Mouse (Mus musculus) layer of hippocampus, adult 2 months (tissue): ENCODE measurements around the gene Skiv2l. TPM values are rescaled to one million over a fixed set of nuclear protein-coding genes. Genes with fewer than 3 reads are reported as not detected.
A peak's percentile ranks its signal among the peaks of the same experiment; 100 is the strongest.
"Not testable (repeated sequence)": the region's sequence is repeated elsewhere in the genome, so short reads cannot be mapped to it uniquely, and the experiment has no call there.

Experiments
- DNase-seq, 2 experiments: peaks; one replicate each; pipeline ENCODE4 v3.0.0; 2022; ENCODE audit warnings: low spot score in 2 of 2
- H3K27ac ChIP-seq: fragments of 200-600 bp; 2 replicates; pipeline ENCODE4 v1.8.1; 2022
- H3K4me3 ChIP-seq: fragments of 200-600 bp; 2 replicates; pipeline ENCODE4 v1.8.1; 2022; ENCODE audit warnings: mild to moderate bottlenecking
- CTCF ChIP-seq: fragments of 200-600 bp; conservative IDR thresholded peaks from 2 replicates; pipeline ENCODE4 v1.8.1; 2022; ENCODE audit warnings: antibody characterized with exemption, mild to moderate bottlenecking, moderate library complexity
- total RNA-seq, 2 experiments: library from RNA; stranded (reverse); gene quantifications; 2 replicates each; pipeline ENCODE4 v1.2.3; 2021

Skiv2l gene
- total RNA-seq, 2 experiments from 2014 or later: 75.1 to 78.3 TPM

DNA sequence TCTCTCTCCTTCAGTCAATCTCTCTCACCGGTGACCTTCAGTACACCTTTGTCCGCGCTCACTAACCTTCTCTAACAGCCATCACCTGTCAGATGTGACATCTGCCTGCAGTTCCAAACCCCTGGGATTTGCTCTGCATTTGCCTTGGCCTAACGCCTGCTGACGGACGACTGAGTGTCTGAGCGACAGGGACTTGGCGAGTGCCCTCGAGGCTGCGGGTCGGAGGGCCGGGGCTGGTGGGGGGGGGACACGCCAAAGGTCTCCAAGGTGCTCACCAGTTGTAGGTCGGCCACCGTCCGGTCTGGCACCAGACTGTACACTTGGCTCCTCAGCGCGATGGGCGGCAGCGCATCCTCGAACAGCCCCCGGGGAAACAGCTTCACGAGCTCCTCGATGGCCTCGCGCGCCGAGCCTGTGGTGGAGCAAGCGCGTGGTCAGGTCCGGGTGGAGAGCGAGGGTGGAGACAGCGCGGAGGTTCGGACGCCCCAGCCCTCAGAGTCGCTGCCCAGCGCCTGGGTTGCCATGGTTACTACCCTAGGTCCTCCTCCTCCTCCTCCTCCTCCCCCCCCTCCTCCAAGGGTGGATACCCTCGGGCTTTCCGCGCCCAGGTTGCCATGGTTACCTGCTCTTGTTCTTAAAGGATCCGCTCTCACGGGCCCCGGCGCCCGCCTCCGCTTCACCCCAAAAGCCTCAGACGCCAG is 13.7 kb downstream of the Skiv2l start:
- H3K27ac ChIP-seq: peak overlapping the region; percentile 88
- H3K4me3 ChIP-seq: peak overlapping the region; percentile 59
- DNase-seq: no peak
- no peak for TF ChIP-seq CTCF

DNA sequence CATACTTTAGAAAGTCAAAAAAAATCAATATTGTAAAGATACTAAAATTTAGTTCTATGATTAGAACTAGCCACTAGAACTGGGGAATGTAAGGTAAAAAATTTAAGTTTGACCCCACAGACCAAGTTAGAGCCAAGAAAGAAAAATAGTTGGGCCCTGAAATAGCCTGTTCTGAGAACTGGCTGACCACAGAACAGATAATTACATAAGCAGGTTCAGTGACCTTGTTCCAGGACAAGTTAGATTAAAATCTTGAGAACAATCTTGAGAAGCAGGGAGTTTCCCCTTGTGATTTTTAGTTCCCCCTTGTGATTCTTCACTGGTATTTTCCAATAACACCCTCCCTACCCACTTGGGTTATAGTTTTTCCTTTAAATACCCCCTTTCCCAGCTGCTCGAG is 19.2 kb downstream of the Skiv2l start:
- not testable (repeated sequence) for H3K27ac ChIP-seq, H3K4me3 ChIP-seq, DNase-seq

DNA sequence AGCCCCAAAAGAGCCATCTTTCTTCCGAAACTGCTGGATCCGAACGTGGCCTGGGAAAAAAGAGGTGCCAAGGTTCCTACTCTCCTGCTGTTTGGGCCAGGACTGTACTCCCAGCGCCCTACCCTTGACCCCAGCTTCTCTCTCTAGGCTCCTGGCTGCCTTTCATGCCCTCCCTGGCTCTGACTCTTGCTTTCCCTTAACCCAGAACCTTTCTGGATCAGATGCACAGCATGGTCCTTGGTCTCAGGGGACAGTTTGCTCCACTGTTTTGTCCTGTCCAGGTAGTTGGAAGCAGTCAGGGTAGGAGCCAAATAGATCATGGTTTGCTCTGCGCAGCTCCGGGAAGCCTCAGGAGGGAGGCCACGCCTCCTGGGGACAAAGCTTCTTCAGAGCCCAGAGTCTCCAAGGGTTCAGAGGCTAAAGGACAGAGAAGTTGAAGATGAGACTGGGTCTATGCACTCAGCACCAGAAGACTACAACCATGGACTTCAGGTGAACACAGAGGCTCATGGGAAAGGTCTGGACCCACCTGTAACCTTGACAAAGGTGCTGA is 35.1 kb downstream of the Skiv2l start:
- no peak overlapping the region for H3K27ac ChIP-seq
- no peak for DNase-seq
- no peak for TF ChIP-seq CTCF
- no peak overlapping the region for H3K4me3 ChIP-seq

DNA sequence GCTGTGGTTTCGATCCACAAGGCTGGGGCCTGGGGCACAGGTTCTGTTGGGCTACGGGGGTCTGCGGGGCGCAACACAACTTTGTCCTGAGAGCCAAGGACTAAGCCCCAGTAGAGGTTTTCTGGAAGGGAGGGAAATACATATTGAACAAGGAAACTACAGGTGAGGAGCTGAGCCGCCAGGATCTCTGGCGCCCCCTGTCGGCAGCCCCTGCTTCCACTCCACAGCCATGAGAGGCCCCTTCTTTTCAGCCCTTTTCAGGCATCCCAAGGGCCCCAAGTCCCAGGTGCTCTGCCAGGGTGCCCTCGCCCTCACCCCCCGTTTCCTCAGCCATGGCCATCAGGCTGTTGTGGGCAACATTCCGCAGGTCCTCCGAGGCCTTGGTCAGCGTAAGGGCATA is 36.3 kb downstream of the Skiv2l start:
- not testable (repeated sequence) for H3K4me3 ChIP-seq, H3K27ac ChIP-seq
- peak in 1 of 2 experiments; percentile 53 for DNase-seq
- TF ChIP-seq CTCF: peak; percentile 86

DNA sequence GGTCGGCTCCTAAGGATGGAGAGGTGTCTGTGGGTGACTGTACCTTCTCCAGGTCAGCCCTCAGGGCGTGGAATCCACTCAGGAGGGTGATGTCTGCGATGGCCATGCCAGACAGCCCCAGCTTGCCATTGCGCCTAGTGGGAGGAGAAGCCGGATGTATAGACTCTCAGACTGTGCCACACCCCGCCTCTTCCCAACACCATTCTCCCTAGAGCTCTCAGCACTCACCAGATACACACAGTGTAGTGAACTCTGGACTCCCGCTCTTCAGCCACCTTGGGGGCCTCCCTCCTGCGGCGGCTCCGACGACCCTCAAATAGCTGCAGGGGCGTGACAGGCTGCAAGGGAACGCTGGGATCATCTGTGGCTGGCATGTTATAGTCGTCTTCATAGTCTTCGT is 38.7 kb downstream of the Skiv2l start:
- no peak for DNase-seq
- no peak overlapping the region for H3K4me3 ChIP-seq
- no peak overlapping the region for H3K27ac ChIP-seq
- no peak for TF ChIP-seq CTCF

DNA sequence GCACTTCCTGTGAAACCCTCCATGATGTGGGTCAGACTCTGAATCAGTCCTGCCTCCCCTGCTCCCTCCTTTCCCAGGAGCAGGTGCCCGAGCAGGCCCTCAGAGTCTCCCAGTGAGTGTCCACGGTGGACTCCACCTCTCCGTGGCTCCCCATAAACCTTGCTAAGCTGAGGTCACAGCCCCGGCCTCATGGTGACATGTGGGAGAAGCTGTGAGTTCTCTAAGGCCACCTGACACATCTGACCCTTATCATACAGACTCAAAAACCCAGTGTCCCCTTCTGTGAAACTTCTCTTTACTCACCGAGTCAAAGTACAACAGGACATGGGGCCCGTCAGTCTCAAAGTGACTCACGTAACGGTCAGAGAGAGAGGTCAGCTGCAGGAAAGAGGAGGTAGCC is 39.2 kb downstream of the Skiv2l start:
- not testable (repeated sequence) for DNase-seq, H3K4me3 ChIP-seq, H3K27ac ChIP-seq

DNA sequence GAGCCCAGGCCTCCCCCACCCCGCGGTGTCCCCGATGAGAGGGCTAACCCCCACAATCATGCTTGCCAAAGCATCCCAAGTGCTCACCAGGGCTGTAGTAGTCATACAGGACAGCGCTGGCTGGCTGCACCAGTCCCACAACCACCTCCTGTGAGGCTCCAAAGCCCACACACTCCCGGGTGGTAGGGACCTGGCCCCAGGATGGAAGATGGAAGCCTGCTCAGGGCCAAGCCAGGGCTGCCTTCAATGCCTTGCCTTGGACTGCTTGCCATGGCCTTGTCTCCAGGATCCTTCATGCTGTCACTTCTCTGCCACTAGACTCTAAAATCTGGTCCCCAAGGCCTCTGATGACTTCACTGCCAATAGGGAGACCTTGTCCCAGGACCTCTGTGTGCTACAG is 39.6 kb downstream of the Skiv2l start:
- H3K27ac ChIP-seq, DNase-seq, H3K4me3 ChIP-seq: not testable (repeated sequence)

DNA sequence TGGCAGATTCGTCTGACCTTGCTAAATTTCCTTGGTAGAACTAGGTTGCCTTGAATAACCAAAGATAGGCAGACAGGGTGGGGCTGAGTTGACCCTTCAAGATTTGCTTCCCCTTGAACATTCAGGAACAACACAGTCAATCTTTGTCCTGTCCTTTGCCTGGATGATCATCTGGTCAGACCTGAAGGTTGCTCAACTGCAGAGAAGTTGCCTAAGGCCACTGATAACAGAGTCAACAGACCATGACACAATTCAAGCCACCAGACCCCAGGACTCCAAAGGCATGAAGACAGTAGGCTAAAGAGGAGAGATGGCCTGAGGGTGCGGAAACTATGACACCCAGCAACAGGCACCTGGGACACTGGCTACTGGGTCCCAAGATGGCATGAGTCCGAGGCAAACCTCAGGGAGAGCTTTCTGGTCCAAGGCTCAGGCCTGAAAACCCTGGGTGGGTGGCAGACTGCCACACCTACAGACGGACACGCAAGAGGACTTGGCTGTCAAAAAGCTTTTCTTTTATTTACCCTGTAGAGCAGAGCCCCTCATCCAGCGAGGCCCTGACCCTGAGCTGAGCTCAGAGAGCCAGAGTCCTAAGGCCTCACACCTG is 41.3 kb downstream of the Skiv2l start:
- Histone ChIP-seq H3K4me3 (no peak overlapping the region), H3K27ac (no peak overlapping the region)
- TF ChIP-seq CTCF: no peak
- no peak for DNase-seq

DNA sequence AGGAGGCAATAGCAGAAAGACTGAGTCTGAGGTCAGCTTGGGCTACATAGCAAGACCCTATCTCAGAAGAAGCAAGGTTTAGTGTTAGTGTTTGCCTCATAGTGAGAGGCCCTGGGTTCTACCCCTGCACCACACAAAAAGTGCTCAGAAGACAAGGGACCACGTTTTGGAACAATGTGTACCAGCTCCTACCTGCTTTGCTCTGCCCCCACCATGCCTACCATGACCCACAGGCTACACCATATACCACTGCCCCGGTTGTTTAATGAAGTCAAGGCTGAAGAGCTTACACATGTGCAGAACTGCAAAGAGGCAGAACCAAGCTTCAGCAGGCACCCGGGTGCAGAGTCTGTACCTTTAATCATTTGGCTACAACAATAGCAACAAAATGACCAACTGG is 42.8 kb downstream of the Skiv2l start:
- H3K4me3 ChIP-seq: no peak overlapping the region
- no peak for TF ChIP-seq CTCF
- H3K27ac ChIP-seq: no peak overlapping the region
- DNase-seq: no peak

DNA sequence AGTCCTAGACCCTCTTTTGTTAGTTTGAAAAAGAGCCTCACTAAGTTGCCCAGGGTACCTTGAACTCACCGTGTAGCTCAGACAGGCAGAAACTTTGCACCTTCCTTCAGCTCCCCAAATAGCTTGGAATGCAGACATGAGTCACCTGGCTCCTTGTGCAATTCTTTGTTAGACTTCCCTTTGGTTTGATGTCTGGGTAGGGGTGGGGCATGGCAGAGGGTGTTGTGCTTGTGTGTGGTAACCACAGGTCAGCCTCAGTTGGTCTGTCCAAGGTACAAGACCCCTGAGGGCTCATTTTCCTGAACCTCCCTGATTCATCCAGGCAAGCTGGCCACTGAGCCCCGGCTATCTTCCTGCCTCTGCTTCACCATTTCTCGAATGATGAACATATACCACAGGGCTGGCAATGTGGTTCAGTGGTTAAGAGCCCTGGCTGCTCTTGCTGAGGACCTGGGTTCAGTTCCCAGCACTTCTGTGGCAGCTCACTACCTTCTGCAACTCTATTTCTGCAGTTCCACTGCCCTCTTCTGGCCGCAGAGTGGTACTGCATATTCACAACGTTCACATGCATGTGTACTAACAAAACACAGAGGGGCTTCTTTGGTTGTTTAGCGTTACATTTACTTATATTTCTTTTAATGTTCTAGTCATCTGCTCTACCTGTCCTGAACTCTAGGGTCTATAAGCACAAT is 45.0 kb downstream of the Skiv2l start:
- no peak for DNase-seq
- peak; percentile 69 for TF ChIP-seq CTCF
- Histone ChIP-seq H3K4me3 (no peak overlapping the region), H3K27ac (no peak overlapping the region)

DNA sequence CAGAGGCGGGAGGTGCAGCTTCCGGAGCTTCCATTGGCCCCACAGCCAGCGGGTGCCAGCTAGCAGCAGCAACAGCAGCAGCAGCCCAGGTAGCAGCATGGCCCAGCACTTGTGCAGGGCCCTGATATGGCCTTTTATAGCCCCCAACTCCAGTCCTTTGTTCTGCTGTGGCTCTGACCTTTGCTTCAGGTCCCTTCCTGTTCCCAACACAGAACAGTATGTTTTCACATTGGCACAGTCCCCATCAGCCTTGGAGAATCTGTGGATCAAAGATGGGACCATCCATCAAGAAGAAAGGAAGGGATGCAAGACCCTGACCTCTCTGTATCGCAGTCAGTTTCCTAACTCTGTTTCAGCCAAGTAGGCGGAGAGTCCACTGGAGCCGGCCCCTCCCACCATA is 45.7 kb downstream of the Skiv2l start, which contains the start of gene Cyp21a1:
Gene Cyp21a1, minus strand, starts transcription at position 261 of the 400 bp plus-strand sequence.
- not testable (repeated sequence) for H3K4me3 ChIP-seq, DNase-seq, H3K27ac ChIP-seq

DNA sequence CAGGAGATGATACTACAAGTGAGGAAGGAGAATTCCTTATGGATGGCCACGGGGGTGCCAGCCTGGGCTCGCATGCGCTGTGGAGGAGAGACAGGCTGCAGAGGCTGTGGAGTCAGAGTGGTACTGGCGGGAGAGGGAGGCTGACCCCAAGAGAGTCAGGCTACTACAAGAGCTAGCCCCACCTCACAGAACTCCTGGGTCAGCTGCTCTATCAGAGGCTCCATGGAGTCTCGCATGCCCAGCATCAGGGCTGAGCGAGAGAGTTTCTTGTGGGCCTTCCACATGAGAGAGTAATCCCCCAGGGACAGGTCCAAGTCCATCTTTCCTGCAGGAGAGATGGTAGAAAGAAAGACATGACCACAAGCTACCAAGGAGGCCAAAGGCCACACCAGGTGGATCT is 46.6 kb downstream of the Skiv2l start:
- not testable (repeated sequence) for H3K27ac ChIP-seq, DNase-seq, H3K4me3 ChIP-seq

DNA sequence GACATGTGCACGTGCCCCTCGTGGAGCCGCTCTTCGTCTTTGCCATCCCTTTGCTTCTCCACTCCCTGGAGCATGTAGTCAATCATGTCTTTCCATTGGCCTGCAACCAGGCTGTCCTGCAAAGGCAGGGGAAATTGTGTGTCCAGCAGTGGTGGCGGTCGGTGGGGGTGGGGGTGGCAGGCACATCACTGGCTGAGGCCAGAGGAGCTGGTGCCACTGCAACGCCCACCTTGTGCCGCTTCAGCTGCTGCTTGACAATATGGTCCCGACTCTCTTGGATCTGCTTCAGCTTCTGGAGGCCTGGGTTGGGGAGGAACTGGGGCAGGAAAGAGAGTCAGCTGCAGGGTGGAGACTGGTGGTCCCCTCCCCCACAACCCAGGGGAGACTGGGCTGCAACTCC is 47.3 kb downstream of the Skiv2l start:
- not testable (repeated sequence) for DNase-seq, H3K27ac ChIP-seq, H3K4me3 ChIP-seq

DNA sequence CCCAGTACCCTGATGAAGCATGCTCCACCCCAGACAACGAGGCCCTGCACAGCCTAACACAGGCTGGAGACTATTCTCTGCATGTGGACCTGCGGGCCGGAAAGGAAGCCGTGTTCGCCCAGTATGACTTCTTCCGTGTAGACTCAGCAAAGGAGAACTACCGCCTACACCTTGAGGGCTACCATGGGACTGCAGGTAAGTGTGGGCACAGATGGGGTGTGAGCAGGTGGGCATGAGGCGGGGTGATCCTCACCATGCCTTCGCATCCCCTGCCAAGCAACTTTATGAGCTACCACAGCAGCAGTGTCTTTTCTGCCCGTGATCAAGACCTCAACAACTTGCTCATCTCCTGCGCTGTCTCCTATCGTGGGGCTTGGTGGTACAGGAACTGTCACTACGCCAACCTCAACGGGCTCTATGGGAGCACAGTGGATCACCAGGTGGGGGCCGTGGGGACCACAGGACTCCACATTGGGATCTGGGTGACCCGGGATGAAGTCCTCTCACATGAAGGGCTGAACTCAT is 49.2 kb downstream of the Skiv2l start:
- not testable (repeated sequence) for H3K4me3 ChIP-seq, DNase-seq, H3K27ac ChIP-seq
